Mouse (Mus musculus) limb, embryonic 14.5 days (tissue): Measurements from ENCODE around the gene Ube2cbp. TPM values are rescaled to one million over a fixed set of nuclear protein-coding genes. Genes with fewer than 3 reads are reported as not detected.

ENCODE experiments used
- ATAC-seq: fragments of 200-750 bp; cut with Nextera tagmentation; 2 replicates; pipeline ENCODE4 v1.8.0; 2017; ENCODE audit warnings: low read depth, moderate number of reproducible peaks, moderate TSS enrichment; ENCODE audit not compliant: low FRiP score
- DNase-seq: peaks from one replicate; pipeline ENCODE4 v3.0.0-alpha.2; 2015; ENCODE audit warnings: low spot score
- H3K27ac ChIP-seq: fragments of 300-500 bp; sonication (generic); replicated peaks from 2 replicates; pipeline ENCODE4 v1.5.1; 2014; ENCODE audit warnings: low read depth, mild to moderate bottlenecking, low read length, moderate library complexity, mixed read lengths
- H3K27me3 ChIP-seq: fragments of 300-500 bp; sonication (generic); 2 replicates; pipeline ENCODE4 v1.6.1; 2014; ENCODE audit warnings: low read length, mixed read lengths; ENCODE audit not compliant: control insufficient read depth, insufficient read depth
- H3K36me3 ChIP-seq: fragments of 300-500 bp; sonication (generic); 2 replicates; pipeline ENCODE4 v1.6.1; 2014; ENCODE audit warnings: mild to moderate bottlenecking, low read length, moderate library complexity, mixed read lengths; ENCODE audit not compliant: control insufficient read depth, insufficient read depth
- H3K4me1 ChIP-seq: fragments of 300-500 bp; sonication (generic); 2 replicates; pipeline ENCODE4 v1.6.1; 2014; ENCODE audit warnings: antibody characterized with exemption, low read length, mixed read lengths; ENCODE audit not compliant: control insufficient read depth, insufficient read depth
- H3K4me2 ChIP-seq: fragments of 300-500 bp; sonication (generic); replicated peaks from 2 replicates; pipeline ENCODE4 v1.6.1; 2014; ENCODE audit warnings: low read depth, mild to moderate bottlenecking, low read length, moderate library complexity; ENCODE audit not compliant: severe bottlenecking
- H3K4me3 ChIP-seq: fragments of 300-500 bp; sonication (generic); replicated peaks from 2 replicates; pipeline ENCODE4 v1.5.1; 2014; ENCODE audit warnings: low read length
- H3K9ac ChIP-seq: fragments of 300-500 bp; sonication (generic); 2 replicates; pipeline ENCODE4 v1.6.1; 2014; ENCODE audit warnings: mild to moderate bottlenecking, low read depth, low read length, moderate library complexity; ENCODE audit not compliant: severe bottlenecking
- H3K9me3 ChIP-seq: fragments of 300-500 bp; sonication (generic); 2 replicates; pipeline ENCODE4 v1.6.1; 2016; ENCODE audit warnings: low read length; ENCODE audit not compliant: control insufficient read depth
- POLR2A ChIP-seq: fragments of 200-500 bp; IDR thresholded peaks from 2 replicates; pipeline ENCODE4 v1.8.0; 2012; ENCODE audit warnings: inconsistent platforms, mild to moderate bottlenecking, moderate library complexity, borderline replicate concordance; ENCODE audit not compliant: insufficient read depth, insufficient read length; ENCODE audit errors: extremely low read depth
- WGBS: fragments of 180-500 bp; shearing (Covaris S2); extraction: QIAGEN DNeasy Blood & Tissue Kit; methylation state at CpG from one replicate; pipeline ENCODE4 v1.1.7; 2014; 5-methylcytosine and 5-hydroxymethylcytosine counted together
- polyA plus RNA-seq, 2 experiments: library from polyadenylated mRNA; depleted of rRNA in 1 of 2; stranded (reverse) in 1 of 2; unstranded in 1 of 2; fragments of >200 nt; fragmentation: Nextera tagmentation in 1 of 2; extraction: Ambion mirVana in 1 of 2; gene quantifications; 2 replicates each; pipeline versions ENCODE4 v1.2.1 to v1.2.3; 2012 to 2014

Ube2cbp gene
- polyA plus RNA-seq, 2 experiments, result 3.4 to 5.2 TPM

DNA sequence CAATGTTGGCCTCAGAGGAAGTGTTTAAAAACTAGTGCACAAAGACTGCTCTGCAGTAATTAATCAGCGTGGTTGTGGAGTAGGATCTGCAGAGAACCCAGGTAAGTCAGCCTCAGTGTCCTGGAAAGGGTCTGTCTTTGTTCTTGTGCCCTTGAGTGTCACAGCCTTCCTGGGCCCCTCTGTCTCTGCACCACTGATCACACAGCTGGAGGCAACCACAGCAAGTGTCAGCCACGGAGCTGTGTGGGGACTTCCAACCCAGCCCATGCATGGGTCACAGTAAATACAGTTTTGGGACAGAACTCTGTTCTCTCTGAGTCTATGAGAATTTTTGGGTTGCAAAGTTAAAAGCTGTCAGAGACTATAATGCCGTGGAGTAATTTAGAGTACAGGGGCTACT, 137.4 kb downstream of the Ube2cbp start:
- ATAC-seq (no peak), DNase-seq (no peak)
- Histone ChIP-seq H3K27me3 (no peaks in the 10 kb centered on the region), H3K4me1 (peaks cover 12% of the 10 kb centered on the region; the same call in 1 of the 2 replicates), H3K4me2 (no peak overlapping the region), H3K4me3 (no peak overlapping the region), H3K9ac (no peak overlapping the region), H3K9me3 (no peaks in the 10 kb centered on the region), H3K27ac (no peak overlapping the region), H3K36me3 (no peaks in the 10 kb centered on the region)
- no peak for TF ChIP-seq POLR2A
- 73% methylated on average over 3 of the region's 3 CpGs for WGBS

DNA sequence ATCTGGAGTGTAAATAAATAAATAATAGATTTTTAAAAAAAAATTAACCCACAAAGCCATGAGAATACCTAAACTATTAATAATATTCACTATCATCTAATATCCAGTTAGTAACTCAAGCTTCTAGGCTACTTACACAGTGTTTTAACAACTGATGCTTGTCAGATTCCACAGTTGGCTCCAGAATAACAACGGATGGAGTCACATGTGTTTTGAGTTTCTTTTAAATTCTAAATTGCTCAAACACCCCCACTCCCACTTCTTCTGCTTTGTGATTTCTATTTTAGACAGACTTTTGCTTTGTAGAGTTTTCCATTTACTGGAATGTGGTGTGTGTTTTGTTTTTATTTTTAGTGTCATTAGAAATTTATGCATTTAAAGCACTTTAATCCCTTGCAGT, 140.0 kb downstream of the Ube2cbp start:
- TF ChIP-seq POLR2A, result no peak
- ATAC-seq, result peak; percentile 32; the same call in 1 of the 2 replicates
- Histone ChIP-seq H3K4me2 (no peak overlapping the region), H3K36me3 (no peaks in the 10 kb centered on the region), H3K9me3 (no peaks in the 10 kb centered on the region), H3K27me3 (no peaks in the 10 kb centered on the region), H3K27ac (0 out of 2 replicates have a peak overlapping the region, but pooled peaks have one; percentile 15), H3K4me1 (peaks cover 12% of the 10 kb centered on the region; the same call in 1 of the 2 replicates), H3K9ac (no peak overlapping the region), H3K4me3 (no peak overlapping the region)
- DNase-seq, result peak; percentile 24
- WGBS, result 15% methylated on average over 1 of the region's 1 CpGs

DNA sequence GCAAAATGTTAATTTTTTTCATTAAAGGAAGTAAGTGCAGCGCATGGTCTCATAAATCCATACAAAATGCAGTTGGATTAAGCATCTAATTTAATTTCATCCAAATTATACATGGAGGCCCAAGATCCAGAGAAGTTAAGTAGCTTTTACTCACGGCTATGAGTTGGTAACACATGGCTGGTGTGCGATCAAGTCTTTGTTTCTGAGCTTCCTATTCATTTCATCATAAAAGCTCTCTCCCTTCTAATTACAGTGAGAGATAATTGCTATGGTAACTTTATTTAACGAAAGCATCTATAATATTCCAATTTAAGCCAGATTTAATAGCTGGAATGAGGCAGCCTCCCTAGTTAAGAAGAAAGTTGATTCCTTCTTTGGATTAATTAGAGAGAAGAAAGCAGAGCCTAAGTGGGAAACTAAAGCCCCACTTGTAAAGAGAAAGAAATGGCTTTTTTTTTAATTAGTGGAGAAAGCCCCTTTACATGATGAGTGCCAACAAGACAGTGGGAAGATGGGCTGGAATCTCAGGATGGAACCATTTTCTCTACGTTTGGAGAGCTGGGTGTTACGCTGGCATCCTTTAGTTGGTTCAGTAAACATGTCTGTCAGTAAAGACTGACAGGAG, 145.1 kb downstream of the Ube2cbp start:
- WGBS, result 58% methylated on average over 6 of the region's 6 CpGs
- no peaks in the 10 kb centered on the region for H3K27me3 ChIP-seq
- H3K9me3 ChIP-seq, result no peaks in the 10 kb centered on the region
- no peak for ATAC-seq
- H3K27ac ChIP-seq, result no peak overlapping the region
- H3K9ac ChIP-seq, result no peak overlapping the region
- H3K36me3 ChIP-seq, result no peaks in the 10 kb centered on the region
- no peak overlapping the region for H3K4me3 ChIP-seq
- no peaks in the 10 kb centered on the region for H3K4me1 ChIP-seq
- TF ChIP-seq POLR2A, result no peak
- DNase-seq, result no peak
- H3K4me2 ChIP-seq, result no peak overlapping the region

DNA sequence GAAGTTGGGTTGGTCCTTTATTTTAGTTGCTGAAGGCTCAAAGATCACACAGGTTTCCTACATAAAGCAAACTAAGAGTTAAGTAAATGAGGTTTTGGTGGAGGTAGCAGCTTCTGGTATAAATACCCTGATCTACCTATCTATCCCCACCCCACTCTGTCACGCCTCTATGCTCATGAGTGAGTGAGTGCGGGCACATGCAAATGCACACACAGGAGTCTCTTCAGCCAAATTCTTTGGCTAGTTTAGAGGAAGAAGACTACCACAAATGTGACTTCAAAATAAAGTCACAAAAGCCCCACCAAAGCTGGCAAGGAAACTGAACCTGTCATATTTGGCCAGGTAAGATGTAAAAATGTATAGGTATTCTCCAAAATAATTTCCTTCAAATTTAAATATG, 149.1 kb downstream of the Ube2cbp start:
- WGBS, result 96% methylated on average over 2 of the region's 2 CpGs

DNA sequence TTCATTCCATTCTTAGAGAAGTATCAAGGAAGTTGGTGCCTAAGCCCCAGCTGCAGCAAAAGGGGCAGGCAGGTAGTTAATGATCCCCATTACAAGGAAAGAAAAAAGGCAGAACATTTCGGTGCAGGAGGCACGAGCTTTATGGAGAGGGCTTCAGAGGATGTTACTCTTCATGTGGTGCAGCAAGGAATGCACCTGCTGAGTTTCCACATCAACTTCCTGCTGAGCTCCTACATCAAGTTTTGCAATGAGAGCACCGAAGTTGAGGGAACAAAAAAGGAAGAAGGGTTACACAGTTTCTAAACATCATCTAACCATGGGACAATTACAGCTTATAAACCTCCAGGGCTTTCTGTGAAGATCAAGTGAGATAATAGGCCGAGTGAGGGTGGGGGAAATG, 156.1 kb downstream of the Ube2cbp start:
- Histone ChIP-seq H3K27ac (no peak overlapping the region), H3K9ac (no peak overlapping the region), H3K4me3 (no peak overlapping the region), H3K27me3 (no peaks in the 10 kb centered on the region), H3K4me1 (no peaks in the 10 kb centered on the region), H3K36me3 (no peaks in the 10 kb centered on the region), H3K9me3 (peaks cover 3% of the 10 kb centered on the region; the same call in 1 of the 2 replicates), H3K4me2 (no peak overlapping the region)
- 33% methylated on average over 4 of the region's 4 CpGs for WGBS
- TF ChIP-seq POLR2A, result no peak
- ATAC-seq (no peak), DNase-seq (no peak)

More for the DNA sequence above, 149.1 kb downstream of the Ube2cbp start:
- Histone ChIP-seq H3K9ac (no peak overlapping the region), H3K27me3 (no peaks in the 10 kb centered on the region), H3K9me3 (peaks cover 3% of the 10 kb centered on the region; the same call in 1 of the 2 replicates), H3K4me2 (no peak overlapping the region), H3K36me3 (no peaks in the 10 kb centered on the region), H3K27ac (no peak overlapping the region), H3K4me3 (no peak overlapping the region), H3K4me1 (no peaks in the 10 kb centered on the region)
- no peak for TF ChIP-seq POLR2A
- ATAC-seq, result no peak
- no peak for DNase-seq
